Mouse (Mus musculus): ENCODE measurements around the gene Clca3a1. TPM values are rescaled to one million over a fixed set of nuclear protein-coding genes. Genes with fewer than 3 reads are reported as not detected.
"Not testable (repeated sequence)": the region's sequence is repeated elsewhere in the genome, so short reads cannot be mapped to it uniquely, and the experiment has no call there.

Clca3a1 gene
- polyA plus RNA-seq, 1 experiment from 2014 or later, result 12.7 TPM

DNA sequence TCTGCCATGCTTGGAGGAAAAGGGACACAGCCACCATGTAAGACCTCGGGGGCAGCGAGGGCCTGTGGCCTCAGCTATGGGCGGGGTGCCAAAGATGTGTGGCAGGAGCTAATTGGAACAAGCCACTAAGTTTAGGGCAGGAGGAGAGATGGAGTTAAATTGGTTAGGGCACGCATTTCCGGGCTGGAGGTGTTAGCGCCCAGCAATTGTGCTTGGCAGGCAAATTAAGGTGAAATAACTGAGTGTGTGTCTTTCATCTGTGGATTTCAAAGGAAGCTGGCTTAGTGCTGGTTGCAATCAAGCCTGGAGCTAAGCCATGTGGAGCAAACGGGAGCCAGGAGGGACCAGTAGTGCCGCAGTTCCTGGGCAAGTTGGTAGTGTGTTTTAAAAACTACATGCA lies 4.7 kb downstream of the Clca3a1 start:
- 91% methylated on average over 8 of the region's 8 CpGs for WGBS
- H3K27ac ChIP-seq (ENCODE audit: low read length); H3K9me3 ChIP-seq (replicated peaks; ENCODE audit: control insufficient read depth, low read length); H3K36me3 ChIP-seq (ENCODE audit: control insufficient read depth, insufficient read depth, low read length); ATAC-seq (ENCODE audit: insufficient read depth, low FRiP score); H3K27me3 ChIP-seq (ENCODE audit: control insufficient read depth, insufficient read depth, low read length); H3K4me2 ChIP-seq (ENCODE audit: low read depth, low read length); H3K4me3 ChIP-seq (replicated peaks; ENCODE audit: low read length); H3K9ac ChIP-seq (ENCODE audit: low read length); H3K4me1 ChIP-seq (ENCODE audit: control insufficient read depth, insufficient read depth, low read length): not testable (repeated sequence)

GRCm38 (mm10) chr3:144753120-144753519 lies 7.7 kb downstream of the Clca3a1 start:
- Histone ChIP-seq H3K4me3 (replicated peaks; ENCODE audit: low read length) (no peak overlapping the region), H3K27me3 (ENCODE audit: control insufficient read depth, insufficient read depth, low read length) (no peaks in the 10 kb centered on the region), H3K9me3 (replicated peaks; ENCODE audit: control insufficient read depth, low read length) (no peaks in the 10 kb centered on the region), H3K4me2 (ENCODE audit: low read depth, low read length) (no peak overlapping the region), H3K36me3 (ENCODE audit: control insufficient read depth, insufficient read depth, low read length) (no peaks in the 10 kb centered on the region), H3K4me1 (ENCODE audit: control insufficient read depth, insufficient read depth, low read length) (no peaks in the 10 kb centered on the region), H3K9ac (ENCODE audit: low read length) (no peak overlapping the region), H3K27ac (ENCODE audit: low read length) (no peak overlapping the region)
- 3% methylated on average over 2 of the region's 2 CpGs for WGBS
- no peak for ATAC-seq (ENCODE audit: insufficient read depth, low FRiP score)

GRCm38 (mm10) chr3:144749062-144749963 lies 11.5 kb downstream of the Clca3a1 start:
- not testable (repeated sequence) for H3K36me3 ChIP-seq (ENCODE audit: control insufficient read depth, insufficient read depth, low read length); H3K9ac ChIP-seq (ENCODE audit: low read length); H3K4me2 ChIP-seq (ENCODE audit: low read depth, low read length); H3K4me1 ChIP-seq (ENCODE audit: control insufficient read depth, insufficient read depth, low read length); H3K27me3 ChIP-seq (ENCODE audit: control insufficient read depth, insufficient read depth, low read length); H3K9me3 ChIP-seq (replicated peaks; ENCODE audit: control insufficient read depth, low read length); H3K4me3 ChIP-seq (replicated peaks; ENCODE audit: low read length); H3K27ac ChIP-seq (ENCODE audit: low read length); ATAC-seq (ENCODE audit: insufficient read depth, low FRiP score)
- WGBS, result 65% methylated on average over 18 of the region's 21 CpGs

DNA sequence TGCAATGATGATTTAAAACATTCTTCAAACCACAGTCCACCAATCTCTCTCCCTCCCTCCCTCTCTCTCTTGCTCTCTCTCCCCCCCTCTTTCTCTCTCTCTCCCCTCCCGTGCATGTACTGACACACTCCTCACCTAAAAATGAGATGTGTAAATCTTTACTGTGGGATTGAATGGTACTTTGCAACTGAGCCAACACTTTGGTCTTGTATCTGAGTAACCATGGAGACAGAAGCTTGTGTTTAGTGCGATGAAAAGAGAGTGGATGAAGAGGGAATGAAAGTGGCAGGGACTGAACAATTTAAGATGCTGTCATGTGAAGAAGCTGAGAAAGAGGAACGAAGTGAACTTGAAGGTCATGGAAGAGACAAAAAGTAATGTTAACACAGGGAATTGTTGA lies 13.1 kb downstream of the Clca3a1 start:
- H3K27me3 ChIP-seq (ENCODE audit: control insufficient read depth, insufficient read depth, low read length); H3K36me3 ChIP-seq (ENCODE audit: control insufficient read depth, insufficient read depth, low read length); H3K9ac ChIP-seq (ENCODE audit: low read length); H3K4me2 ChIP-seq (ENCODE audit: low read depth, low read length); H3K9me3 ChIP-seq (replicated peaks; ENCODE audit: control insufficient read depth, low read length); ATAC-seq (ENCODE audit: insufficient read depth, low FRiP score); H3K4me3 ChIP-seq (replicated peaks; ENCODE audit: low read length); H3K27ac ChIP-seq (ENCODE audit: low read length); H3K4me1 ChIP-seq (ENCODE audit: control insufficient read depth, insufficient read depth, low read length): not testable (repeated sequence)
- 39% methylated on average over 3 of the region's 3 CpGs for WGBS

DNA sequence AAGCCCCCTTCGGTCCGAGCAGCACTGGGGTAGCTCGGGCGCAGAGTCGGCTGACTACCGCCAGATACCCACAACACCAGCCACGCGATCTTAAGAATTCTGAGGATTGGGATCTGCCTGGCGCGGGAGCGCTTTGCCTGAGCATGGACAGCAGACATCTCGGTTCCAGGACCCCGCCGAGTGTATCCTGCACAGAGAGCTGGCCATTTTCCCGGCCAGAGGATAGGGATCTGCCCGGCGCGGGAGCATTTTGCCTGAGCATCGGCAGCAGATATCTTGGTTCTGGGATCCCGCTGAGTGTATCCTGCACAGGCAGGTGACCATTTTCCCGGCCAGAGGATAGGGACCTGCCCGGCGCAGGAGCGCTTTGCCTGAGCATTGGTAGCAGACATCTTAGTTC lies 22.4 kb downstream of the Clca3a1 start:
- not testable (repeated sequence) for H3K9ac ChIP-seq (ENCODE audit: low read length); H3K27ac ChIP-seq (ENCODE audit: low read length); H3K36me3 ChIP-seq (ENCODE audit: control insufficient read depth, insufficient read depth, low read length); H3K4me1 ChIP-seq (ENCODE audit: control insufficient read depth, insufficient read depth, low read length); H3K27me3 ChIP-seq (ENCODE audit: control insufficient read depth, insufficient read depth, low read length); H3K4me3 ChIP-seq (replicated peaks; ENCODE audit: low read length); ATAC-seq (ENCODE audit: insufficient read depth, low FRiP score); H3K4me2 ChIP-seq (ENCODE audit: low read depth, low read length); H3K9me3 ChIP-seq (replicated peaks; ENCODE audit: control insufficient read depth, low read length)
- WGBS, result 63% methylated on average over 24 of the region's 24 CpGs

- Histone ChIP-seq H3K4me1 (ENCODE audit: control insufficient read depth, insufficient read depth, low read length) (no peaks in the 10 kb centered on the region), H3K36me3 (ENCODE audit: control insufficient read depth, insufficient read depth, low read length) (no peaks in the 10 kb centered on the region), H3K9ac (ENCODE audit: low read length) (no peak overlapping the region), H3K4me3 (replicated peaks; ENCODE audit: low read length) (no peak overlapping the region), H3K27me3 (ENCODE audit: control insufficient read depth, insufficient read depth, low read length) (no peaks in the 10 kb centered on the region), H3K4me2 (ENCODE audit: low read depth, low read length) (no peak overlapping the region), H3K27ac (ENCODE audit: low read length) (no peak overlapping the region), H3K9me3 (replicated peaks; ENCODE audit: control insufficient read depth, low read length) (no peaks in the 10 kb centered on the region)
- no peak for ATAC-seq (ENCODE audit: insufficient read depth, low FRiP score)
- 28% methylated on average over 9 of the region's 9 CpGs for WGBS
Observed at GRCm38 (mm10) chr3:144736831-144737230, 23.9 kb downstream of the Clca3a1 start.

DNA sequence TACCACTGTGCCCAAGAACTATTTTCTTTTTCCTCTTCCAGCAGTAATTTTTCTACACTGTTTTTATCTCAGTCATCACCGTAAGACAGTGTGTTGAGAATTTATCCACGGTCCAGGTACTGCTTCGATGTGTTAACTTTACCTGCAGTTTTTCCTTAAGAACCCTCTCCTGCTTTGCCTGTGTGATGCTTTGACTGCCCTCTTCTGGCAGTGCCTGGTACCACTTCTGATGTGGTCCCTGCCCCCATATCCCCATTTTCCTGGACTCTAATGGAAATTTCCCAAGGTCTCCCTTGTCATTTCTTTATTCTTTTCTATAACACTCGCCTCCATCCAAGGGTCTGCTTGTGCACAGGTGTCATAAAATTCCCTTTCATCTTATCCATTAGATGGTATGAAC lies 37.3 kb downstream of the Clca3a1 start:
- no peak overlapping the region for H3K9ac ChIP-seq (ENCODE audit: low read length)
- 44% methylated on average over 4 of the region's 4 CpGs for WGBS
- no peak overlapping the region for H3K27ac ChIP-seq (ENCODE audit: low read length)
- H3K4me2 ChIP-seq (ENCODE audit: low read depth, low read length), result no peak overlapping the region
- ATAC-seq (ENCODE audit: insufficient read depth, low FRiP score), result no peak
- H3K4me1 ChIP-seq (ENCODE audit: control insufficient read depth, insufficient read depth, low read length), result peaks cover 9% of the 10 kb centered on the region
- no peak overlapping the region for H3K4me3 ChIP-seq (replicated peaks; ENCODE audit: low read length)
- H3K27me3 ChIP-seq (ENCODE audit: control insufficient read depth, insufficient read depth, low read length), result no peaks in the 10 kb centered on the region
- no peaks in the 10 kb centered on the region for H3K9me3 ChIP-seq (replicated peaks; ENCODE audit: control insufficient read depth, low read length)
- no peaks in the 10 kb centered on the region for H3K36me3 ChIP-seq (ENCODE audit: control insufficient read depth, insufficient read depth, low read length)

- H3K9me3 ChIP-seq (replicated peaks; ENCODE audit: control insufficient read depth, low read length); H3K27ac ChIP-seq (ENCODE audit: low read length); H3K4me2 ChIP-seq (ENCODE audit: low read depth, low read length); H3K9ac ChIP-seq (ENCODE audit: low read length); ATAC-seq (ENCODE audit: insufficient read depth, low FRiP score); H3K4me3 ChIP-seq (replicated peaks; ENCODE audit: low read length); H3K36me3 ChIP-seq (ENCODE audit: control insufficient read depth, insufficient read depth, low read length); H3K27me3 ChIP-seq (ENCODE audit: control insufficient read depth, insufficient read depth, low read length): not testable (repeated sequence)
- 81% methylated on average over 3 of the region's 3 CpGs for whole genome bisulfite sequencing
- peaks cover 15% of the 10 kb centered on the region for H3K4me1 ChIP-seq (ENCODE audit: control insufficient read depth, insufficient read depth, low read length)
Observed at GRCm38 (mm10) chr3:144722566-144722965, 38.2 kb downstream of the Clca3a1 start.

DNA sequence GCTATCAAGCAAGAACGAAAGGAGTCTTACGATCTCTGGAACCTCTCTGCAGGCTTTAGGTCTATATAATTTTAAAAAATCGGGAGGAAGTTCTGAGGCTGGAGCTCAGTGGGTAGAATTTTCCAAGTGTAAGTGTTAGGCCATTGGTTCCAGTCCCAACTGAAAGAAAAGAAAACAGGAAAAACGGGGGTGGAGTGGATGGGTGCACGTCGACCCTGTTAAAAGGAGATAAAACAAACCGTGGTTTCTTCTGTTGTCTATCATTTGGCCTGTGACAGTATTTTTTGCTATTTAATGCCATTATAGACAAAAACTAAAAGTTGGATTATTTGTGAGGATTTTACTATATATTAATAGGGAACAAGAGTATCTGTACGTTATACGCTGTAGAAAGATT lies 38.9 kb downstream of the Clca3a1 start:
- no peak overlapping the region for H3K4me2 ChIP-seq (ENCODE audit: low read depth, low read length)
- no peaks in the 10 kb centered on the region for H3K27me3 ChIP-seq (ENCODE audit: control insufficient read depth, insufficient read depth, low read length)
- H3K27ac ChIP-seq (ENCODE audit: low read length), result no peak overlapping the region
- 82% methylated on average over 9 of the region's 9 CpGs for WGBS
- no peaks in the 10 kb centered on the region for H3K9me3 ChIP-seq (replicated peaks; ENCODE audit: control insufficient read depth, low read length)
- no peaks in the 10 kb centered on the region for H3K36me3 ChIP-seq (ENCODE audit: control insufficient read depth, insufficient read depth, low read length)
- ATAC-seq (ENCODE audit: insufficient read depth, low FRiP score), result no peak
- H3K4me3 ChIP-seq (replicated peaks; ENCODE audit: low read length), result no peak overlapping the region
- peaks cover 18% of the 10 kb centered on the region for H3K4me1 ChIP-seq (ENCODE audit: control insufficient read depth, insufficient read depth, low read length)
- H3K9ac ChIP-seq (ENCODE audit: low read length), result no peak overlapping the region
